Mouse (Mus musculus) stomach, embryonic 16.5 days (tissue): ENCODE data around the gene Adgrl3. TPM values are rescaled to one million over a fixed set of nuclear protein-coding genes. Genes with fewer than 3 reads are reported as not detected.

Source experiments
- ATAC-seq: fragments of 200-750 bp; cut with Nextera tagmentation; 2 replicates; pipeline ENCODE4 v1.8.0; 2017; ENCODE audit warnings: moderate number of reproducible peaks, moderate TSS enrichment; ENCODE audit not compliant: insufficient read depth, low FRiP score
- H3K27ac ChIP-seq: fragments of 300-500 bp; sonication (generic); 2 replicates; pipeline ENCODE4 v1.5.1; 2014; ENCODE audit warnings: low read length
- H3K27me3 ChIP-seq: fragments of 300-500 bp; sonication (generic); 2 replicates; pipeline ENCODE4 v1.6.1; 2014; ENCODE audit warnings: low read length, control low read depth, mixed read lengths; ENCODE audit not compliant: control insufficient read depth, insufficient read depth
- H3K36me3 ChIP-seq: fragments of 300-500 bp; sonication (generic); 2 replicates; pipeline ENCODE4 v1.6.1; 2014; ENCODE audit warnings: low read length; ENCODE audit not compliant: control insufficient read depth, insufficient read depth
- H3K4me1 ChIP-seq: fragments of 300-500 bp; sonication (generic); 2 replicates; pipeline ENCODE4 v1.6.1; 2014; ENCODE audit warnings: low read length, control low read depth, mixed read lengths; ENCODE audit not compliant: control insufficient read depth, insufficient read depth
- H3K4me2 ChIP-seq: fragments of 300-500 bp; sonication (generic); 2 replicates; pipeline ENCODE4 v1.6.1; 2014; ENCODE audit warnings: low read depth, low read length, mixed read lengths
- H3K4me3 ChIP-seq: fragments of 300-500 bp; sonication (generic); replicated peaks from 2 replicates; pipeline ENCODE4 v1.5.1; 2014; ENCODE audit warnings: mild to moderate bottlenecking, low read length
- H3K9ac ChIP-seq: fragments of 300-500 bp; sonication (generic); 2 replicates; pipeline ENCODE4 v1.6.1; 2014; ENCODE audit warnings: low read length
- H3K9me3 ChIP-seq: fragments of 300-500 bp; sonication (generic); replicated peaks from 2 replicates; pipeline ENCODE4 v1.6.1; 2016; ENCODE audit warnings: low read length, control low read depth; ENCODE audit not compliant: control insufficient read depth
- WGBS: fragments of 180-500 bp; shearing (Covaris S2); extraction: QIAGEN DNeasy Blood & Tissue Kit; methylation state at CpG from one replicate; pipeline ENCODE4 v1.1.7; 2014; 5-methylcytosine and 5-hydroxymethylcytosine counted together
- polyA plus RNA-seq: library from polyadenylated mRNA; unstranded; fragments of >200 nt; fragmentation: Nextera tagmentation; extraction: Ambion mirVana; gene quantifications from 2 replicates; pipeline ENCODE4 v1.2.1, GENCODE M21; 2015

Gene Adgrl3
- polyA plus RNA-seq, 1 experiment from 2014 or later, result 17.0 TPM

- Histone ChIP-seq H3K36me3 (no peaks in the 10 kb centered on the region), H3K27ac (no peak overlapping the region), H3K4me1 (no peaks in the 10 kb centered on the region), H3K9ac (no peak overlapping the region), H3K27me3 (no peaks in the 10 kb centered on the region), H3K4me2 (no peak overlapping the region), H3K4me3 (no peak overlapping the region), H3K9me3 (no peaks in the 10 kb centered on the region)
- no peak for ATAC-seq
- 83% methylated on average over 6 of the region's 6 CpGs for WGBS
These were observed 140.5 kb downstream of the Adgrl3 start for GRCm38 (mm10) chr5:81160431-81160830.

GRCm38 (mm10) chr5:81188871-81189485 lies 169.0 kb downstream of the Adgrl3 start:
- Histone ChIP-seq H3K27ac (no peak overlapping the region), H3K36me3 (no peaks in the 10 kb centered on the region), H3K9ac (no peak overlapping the region), H3K4me3 (no peak overlapping the region), H3K9me3 (no peaks in the 10 kb centered on the region), H3K27me3 (no peaks in the 10 kb centered on the region), H3K4me1 (no peaks in the 10 kb centered on the region), H3K4me2 (no peak overlapping the region)
- ATAC-seq, result no peak
- WGBS, result 39% methylated on average over 4 of the region's 4 CpGs

DNA sequence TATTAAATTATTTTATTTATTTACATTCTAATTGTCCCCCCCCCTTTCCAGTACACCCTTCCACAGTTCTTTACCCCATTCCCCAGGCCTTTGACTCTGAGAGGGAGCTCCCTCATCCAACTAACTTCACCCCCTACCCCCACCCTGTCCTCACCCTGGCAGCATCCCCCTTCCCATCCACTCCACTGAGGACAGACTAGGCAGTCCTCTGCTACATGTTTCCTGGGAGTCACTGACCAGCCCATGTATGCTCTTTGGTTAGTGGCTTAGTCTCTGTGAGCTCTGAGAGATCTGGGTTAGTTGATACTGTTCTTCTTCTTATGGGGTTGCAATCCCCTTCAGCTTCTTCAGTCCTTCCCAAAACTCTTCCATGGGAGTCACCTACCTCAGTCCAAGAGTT lies 180.4 kb downstream of the Adgrl3 start:
- Histone ChIP-seq H3K9me3 (no peaks in the 10 kb centered on the region), H3K27ac (no peak overlapping the region), H3K27me3 (no peaks in the 10 kb centered on the region), H3K36me3 (no peaks in the 10 kb centered on the region), H3K9ac (no peak overlapping the region), H3K4me2 (no peak overlapping the region), H3K4me3 (no peak overlapping the region), H3K4me1 (no peaks in the 10 kb centered on the region)
- ATAC-seq, result no peak

DNA sequence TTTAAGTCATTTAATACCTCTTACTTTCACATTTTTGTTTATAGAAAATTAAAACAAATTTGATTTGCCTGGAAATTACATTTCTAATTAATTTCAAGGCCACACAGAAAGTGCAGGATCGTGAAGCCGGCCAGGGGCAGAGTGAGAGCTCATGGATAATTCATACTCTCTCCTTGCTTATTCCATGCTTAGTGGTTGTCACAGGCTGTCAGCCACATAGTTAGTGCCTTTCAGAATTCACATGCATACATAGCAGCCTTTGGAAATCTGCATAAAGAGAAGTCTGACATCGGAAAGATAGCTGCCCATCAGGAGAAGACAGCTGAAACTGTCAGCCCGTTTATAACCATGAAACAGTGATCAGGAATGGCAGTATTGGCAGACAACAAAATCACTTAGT lies 181.9 kb downstream of the Adgrl3 start:
- H3K9ac ChIP-seq, result no peak overlapping the region
- H3K4me2 ChIP-seq, result no peak overlapping the region
- no peak for ATAC-seq
- no peaks in the 10 kb centered on the region for H3K36me3 ChIP-seq
- no peaks in the 10 kb centered on the region for H3K4me1 ChIP-seq
- H3K27ac ChIP-seq, result no peak overlapping the region
- H3K4me3 ChIP-seq, result no peak overlapping the region
- no peaks in the 10 kb centered on the region for H3K27me3 ChIP-seq
- no peaks in the 10 kb centered on the region for H3K9me3 ChIP-seq
- 87% methylated on average over 4 of the region's 4 CpGs for WGBS

- no peak overlapping the region for H3K4me3 ChIP-seq
- ATAC-seq, result no peak
- no peak overlapping the region for H3K4me2 ChIP-seq
- WGBS, result 74% methylated on average over 2 of the region's 2 CpGs
- H3K27me3 ChIP-seq, result no peaks in the 10 kb centered on the region
- no peaks in the 10 kb centered on the region for H3K9me3 ChIP-seq
- H3K27ac ChIP-seq, result no peak overlapping the region
- H3K9ac ChIP-seq, result no peak overlapping the region
- no peaks in the 10 kb centered on the region for H3K4me1 ChIP-seq
- H3K36me3 ChIP-seq, result no peaks in the 10 kb centered on the region
These were observed 198.6 kb downstream of the Adgrl3 start for GRCm38 (mm10) chr5:81218500-81219057.

- Histone ChIP-seq H3K27me3 (no peaks in the 10 kb centered on the region), H3K36me3 (no peaks in the 10 kb centered on the region), H3K4me3 (no peak overlapping the region), H3K9me3 (no peaks in the 10 kb centered on the region), H3K9ac (no peak overlapping the region), H3K27ac (no peak overlapping the region), H3K4me1 (no peaks in the 10 kb centered on the region), H3K4me2 (no peak overlapping the region)
- ATAC-seq, result no peak
- WGBS, result 75% methylated on average over 6 of the region's 6 CpGs
These were observed 204.5 kb downstream of the Adgrl3 start for GRCm38 (mm10) chr5:81224465-81224864.

GRCm38 (mm10) chr5:81225486-81225885 lies 205.5 kb downstream of the Adgrl3 start:
- no peaks in the 10 kb centered on the region for H3K27me3 ChIP-seq
- no peak overlapping the region for H3K4me2 ChIP-seq
- H3K9me3 ChIP-seq, result no peaks in the 10 kb centered on the region
- H3K27ac ChIP-seq, result no peak overlapping the region
- H3K36me3 ChIP-seq, result no peaks in the 10 kb centered on the region
- no peak overlapping the region for H3K4me3 ChIP-seq
- no peaks in the 10 kb centered on the region for H3K4me1 ChIP-seq
- no peak overlapping the region for H3K9ac ChIP-seq
- no peak for ATAC-seq
- 85% methylated on average over 2 of the region's 2 CpGs for WGBS

DNA sequence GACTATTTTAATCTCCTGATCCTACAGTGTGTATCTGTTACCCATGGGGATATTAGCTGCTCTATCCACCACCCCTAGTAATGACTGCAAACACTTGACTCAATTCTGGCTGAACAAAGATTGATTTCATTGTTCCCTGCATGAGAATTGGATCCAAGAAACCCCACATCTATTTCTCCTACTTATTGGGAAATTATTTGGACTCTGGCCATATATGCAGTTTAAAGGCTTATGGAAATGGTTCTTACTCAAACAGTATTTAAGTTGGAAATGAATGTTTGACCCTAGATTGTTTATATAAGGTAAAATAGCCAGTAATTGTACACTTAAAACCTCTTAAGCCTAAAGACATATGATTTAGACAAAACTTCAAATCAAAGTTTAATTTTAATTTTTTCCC lies 207.3 kb downstream of the Adgrl3 start:
- Histone ChIP-seq H3K9ac (no peak overlapping the region), H3K4me3 (no peak overlapping the region), H3K36me3 (no peaks in the 10 kb centered on the region), H3K27ac (no peak overlapping the region), H3K4me1 (no peaks in the 10 kb centered on the region), H3K9me3 (no peaks in the 10 kb centered on the region), H3K4me2 (no peak overlapping the region), H3K27me3 (no peaks in the 10 kb centered on the region)
- no peak for ATAC-seq

DNA sequence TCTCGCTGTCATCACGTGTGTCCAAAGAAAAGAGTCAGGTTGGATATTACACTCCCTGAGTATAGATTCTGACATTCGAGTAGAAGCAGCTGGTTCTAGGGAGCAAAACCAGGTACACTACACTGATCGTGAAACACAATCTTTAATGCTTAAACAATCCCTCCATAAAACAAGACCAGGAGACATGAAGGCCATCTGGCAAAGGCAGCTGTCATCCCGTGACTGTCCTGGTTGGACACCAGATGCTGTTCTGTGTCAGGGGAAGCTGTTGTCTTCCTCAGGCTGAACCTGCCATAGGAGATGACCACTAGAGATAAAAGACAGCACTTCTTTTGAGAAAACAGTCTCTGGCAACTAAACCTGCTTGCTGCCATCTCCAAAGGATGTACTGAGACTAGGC lies 228.8 kb downstream of the Adgrl3 start:
- 59% methylated on average over 5 of the region's 5 CpGs for WGBS

More for the DNA sequence above, 228.8 kb downstream of the Adgrl3 start:
- no peak overlapping the region for H3K9ac ChIP-seq
- no peak overlapping the region for H3K27ac ChIP-seq
- H3K4me3 ChIP-seq, result no peak overlapping the region
- H3K4me1 ChIP-seq, result no peaks in the 10 kb centered on the region
- H3K4me2 ChIP-seq, result no peak overlapping the region
- ATAC-seq, result no peak
- no peaks in the 10 kb centered on the region for H3K27me3 ChIP-seq
- H3K9me3 ChIP-seq, result no peaks in the 10 kb centered on the region
- H3K36me3 ChIP-seq, result no peaks in the 10 kb centered on the region
